Mouse (Mus musculus) hindbrain, embryonic 11.5 days (tissue): ENCODE results near the gene Prkd2. TPM values are rescaled to one million over a fixed set of nuclear protein-coding genes. Genes with fewer than 3 reads are reported as not detected.

ENCODE experiments used
- ATAC-seq: fragments of 200-750 bp; cut with Nextera tagmentation; 2 replicates; pipeline ENCODE4 v1.8.0; 2017; ENCODE audit warnings: mild to moderate bottlenecking, moderate TSS enrichment, moderate library complexity; ENCODE audit not compliant: low FRiP score
- DNase-seq: peaks from one replicate; pipeline ENCODE4 v3.0.0-alpha.2; 2015; ENCODE audit warnings: low spot score
- H3K27ac ChIP-seq: fragments of 300-500 bp; sonication (generic); 2 replicates; pipeline ENCODE4 v1.5.1; 2014; ENCODE audit warnings: mild to moderate bottlenecking, low read depth, low read length
- H3K27me3 ChIP-seq: fragments of 300-500 bp; sonication (generic); 2 replicates; pipeline ENCODE4 v1.6.1; 2014; ENCODE audit warnings: mild to moderate bottlenecking, low read length, moderate library complexity, mixed read lengths; ENCODE audit not compliant: control insufficient read depth, insufficient read depth
- H3K36me3 ChIP-seq: fragments of 300-500 bp; sonication (generic); 2 replicates; pipeline ENCODE4 v1.6.1; 2014; ENCODE audit warnings: mild to moderate bottlenecking, low read length, moderate library complexity, mixed read lengths; ENCODE audit not compliant: control insufficient read depth, insufficient read depth
- H3K4me1 ChIP-seq: fragments of 300-500 bp; sonication (generic); replicated peaks from 2 replicates; pipeline ENCODE4 v1.6.1; 2014; ENCODE audit warnings: low read length, mixed read lengths; ENCODE audit not compliant: control insufficient read depth, insufficient read depth
- H3K4me2 ChIP-seq: fragments of 300-500 bp; sonication (generic); replicated peaks from 2 replicates; pipeline ENCODE4 v1.6.1; 2014; ENCODE audit warnings: mild to moderate bottlenecking, low read depth, low read length
- H3K4me3 ChIP-seq: fragments of 300-500 bp; sonication (generic); 2 replicates; pipeline ENCODE4 v1.5.1; 2014; ENCODE audit warnings: low read depth, low read length
- H3K9ac ChIP-seq: fragments of 300-500 bp; sonication (generic); 2 replicates; pipeline ENCODE4 v1.6.1; 2014; ENCODE audit warnings: low read depth, low read length
- H3K9me3 ChIP-seq: fragments of 300-500 bp; sonication (generic); 2 replicates; pipeline ENCODE4 v1.6.1; 2016; ENCODE audit warnings: low read length; ENCODE audit not compliant: control insufficient read depth
- WGBS: fragments of 180-500 bp; shearing (Covaris S2); extraction: QIAGEN DNeasy Blood & Tissue Kit; methylation state at CpG from one replicate; pipeline ENCODE4 v1.1.7; 2014; 5-methylcytosine and 5-hydroxymethylcytosine counted together
- polyA plus RNA-seq: library from polyadenylated mRNA; unstranded; fragments of >200 nt; fragmentation: Nextera tagmentation; extraction: Ambion mirVana; gene quantifications from 2 replicates; pipeline ENCODE4 v1.2.1, GENCODE M21; 2014

The Prkd2 gene
- polyA plus RNA-seq, 1 experiment from 2014 or later: 8.8 TPM

DNA sequence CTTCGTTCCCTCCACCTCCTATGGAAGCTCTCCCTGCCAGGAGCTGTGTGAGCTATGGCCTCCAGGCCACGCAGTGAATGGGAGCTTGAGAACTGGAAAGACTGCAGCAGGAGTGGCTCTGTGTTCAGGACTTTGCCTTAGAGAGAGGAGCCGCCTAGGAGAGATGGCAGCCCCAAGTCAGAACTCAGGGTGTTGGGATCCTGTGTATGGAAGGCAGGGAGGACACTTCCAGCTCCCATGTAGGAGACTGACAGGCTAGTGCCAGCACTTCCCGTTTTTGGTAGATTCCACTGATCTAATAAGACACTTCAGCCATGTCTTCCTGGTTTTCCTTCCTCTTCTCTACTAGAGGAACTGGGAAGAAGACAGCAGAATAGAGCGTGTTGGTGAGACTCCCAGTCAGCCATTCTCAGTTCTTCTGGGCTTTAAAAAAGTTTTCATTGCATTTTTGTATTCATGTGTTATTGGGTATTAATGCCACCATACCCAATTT lies 22.4 kb upstream of the Prkd2 start:
- no peak overlapping the region for H3K4me3 ChIP-seq
- H3K9ac ChIP-seq: no peak overlapping the region
- no peak for DNase-seq
- no peak overlapping the region for H3K4me2 ChIP-seq
- peaks cover 19% of the 10 kb centered on the region for H3K4me1 ChIP-seq
- ATAC-seq: no peak
- H3K36me3 ChIP-seq: peaks cover 5% of the 10 kb centered on the region; the same call in 1 of the 2 replicates
- no peaks in the 10 kb centered on the region for H3K9me3 ChIP-seq
- 71% methylated on average over 5 of the region's 5 CpGs for WGBS
- no peak overlapping the region for H3K27ac ChIP-seq
- no peaks in the 10 kb centered on the region for H3K27me3 ChIP-seq

- ATAC-seq (no peak), DNase-seq (no peak)
- peaks cover 14% of the 10 kb centered on the region for H3K4me1 ChIP-seq
- H3K9me3 ChIP-seq: no peaks in the 10 kb centered on the region
- no peaks in the 10 kb centered on the region for H3K27me3 ChIP-seq
- no peak overlapping the region for H3K4me2 ChIP-seq
- H3K36me3 ChIP-seq: peaks cover 12% of the 10 kb centered on the region; the same call in 1 of the 2 replicates
- no peak overlapping the region for H3K4me3 ChIP-seq
- H3K27ac ChIP-seq: no peak overlapping the region
- WGBS: 17% methylated on average over 3 of the region's 3 CpGs
- H3K9ac ChIP-seq: no peak overlapping the region
Measured at GRCm38 (mm10) chr7:16821091-16821490, 21.6 kb upstream of the Prkd2 start.

DNA sequence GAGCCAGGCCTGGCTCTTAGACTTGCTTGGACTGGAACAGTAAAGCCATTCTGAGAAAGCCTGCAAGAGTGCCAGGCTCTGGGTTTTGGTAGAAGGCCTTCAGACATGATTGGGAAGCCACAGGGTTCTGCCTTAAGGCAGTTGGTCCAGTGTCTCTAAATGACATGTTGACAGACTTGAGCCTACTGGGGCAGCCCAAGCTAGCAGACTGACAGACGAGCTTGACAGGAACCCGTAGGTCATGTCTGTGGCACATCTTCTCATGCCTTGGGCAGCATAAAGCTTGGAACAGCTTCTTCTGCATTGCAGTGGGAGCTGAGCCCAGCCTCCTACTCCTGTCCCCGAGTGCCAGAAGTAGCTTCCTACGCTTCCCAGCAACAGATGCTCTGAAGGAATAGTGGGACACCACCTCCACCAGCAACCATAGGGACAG lies 21.0 kb upstream of the Prkd2 start:
- Histone ChIP-seq H3K27ac (no peak overlapping the region), H3K4me1 (peaks cover 14% of the 10 kb centered on the region), H3K9me3 (no peaks in the 10 kb centered on the region), H3K4me3 (no peak overlapping the region), H3K36me3 (peaks cover 13% of the 10 kb centered on the region; the same call in 1 of the 2 replicates), H3K4me2 (no peak overlapping the region), H3K9ac (no peak overlapping the region), H3K27me3 (no peaks in the 10 kb centered on the region)
- no peak for ATAC-seq
- no peak for DNase-seq
- WGBS: 77% methylated on average over 4 of the region's 4 CpGs

DNA sequence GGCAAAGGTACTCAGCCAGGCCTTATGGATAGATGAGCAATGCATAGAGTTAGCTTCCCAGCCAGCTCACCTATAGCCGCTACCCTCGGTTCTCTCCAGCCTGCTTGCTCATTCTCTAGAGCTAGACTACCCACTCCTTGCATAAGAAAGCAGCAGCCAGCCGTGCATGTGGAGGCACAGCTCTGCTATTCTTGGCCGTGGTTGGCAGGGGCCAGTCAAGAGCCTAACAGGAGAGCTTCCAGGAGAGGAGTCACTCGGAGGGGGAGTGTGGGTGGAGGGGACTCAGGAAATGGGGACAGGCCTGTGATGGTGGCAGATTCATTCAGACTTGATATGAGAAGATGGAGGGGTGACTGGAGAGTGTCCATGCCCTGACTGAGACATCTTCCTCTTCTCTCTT lies 19.0 kb upstream of the Prkd2 start:
- no peak overlapping the region for H3K9ac ChIP-seq
- no peak overlapping the region for H3K27ac ChIP-seq
- H3K4me3 ChIP-seq: no peak overlapping the region
- WGBS: 71% methylated on average over 5 of the region's 5 CpGs
- H3K9me3 ChIP-seq: no peaks in the 10 kb centered on the region
- no peaks in the 10 kb centered on the region for H3K27me3 ChIP-seq
- H3K36me3 ChIP-seq: peaks cover 13% of the 10 kb centered on the region; the same call in 1 of the 2 replicates
- no peak for ATAC-seq
- H3K4me2 ChIP-seq: no peak overlapping the region
- peaks cover 6% of the 10 kb centered on the region for H3K4me1 ChIP-seq
- no peak for DNase-seq

DNA sequence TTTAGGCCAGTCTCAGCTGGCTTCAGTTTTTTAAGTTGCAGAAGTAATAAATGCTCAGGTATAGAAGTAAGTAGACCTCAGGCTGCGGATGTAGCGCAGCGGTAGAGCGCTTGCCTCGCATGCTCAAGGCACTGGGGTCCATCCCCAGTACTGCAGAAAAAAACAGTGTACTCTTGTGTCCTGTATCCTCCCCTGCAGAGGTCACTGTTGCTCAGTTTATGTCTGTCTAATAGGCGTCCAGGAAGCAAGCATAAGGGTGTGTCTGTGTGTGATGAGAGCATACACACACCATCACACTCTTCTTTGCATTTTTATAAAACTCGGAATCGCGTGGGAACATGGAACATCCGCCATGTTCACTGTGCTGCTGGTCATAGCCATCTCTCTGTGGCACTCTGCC lies 16.9 kb upstream of the Prkd2 start:
- H3K36me3 ChIP-seq: peaks cover 28% of the 10 kb centered on the region; the same call in 1 of the 2 replicates
- H3K27me3 ChIP-seq: no peaks in the 10 kb centered on the region
- no peak overlapping the region for H3K9ac ChIP-seq
- DNase-seq (no peak), ATAC-seq (no peak)
- H3K9me3 ChIP-seq: no peaks in the 10 kb centered on the region
- H3K4me1 ChIP-seq: no peaks in the 10 kb centered on the region
- H3K27ac ChIP-seq: no peak overlapping the region
- no peak overlapping the region for H3K4me2 ChIP-seq
- WGBS: 85% methylated on average over 10 of the region's 10 CpGs
- H3K4me3 ChIP-seq: no peak overlapping the region

GRCm38 (mm10) chr7:16826571-16826970 lies 16.1 kb upstream of the Prkd2 start:
- DNase-seq: no peak
- no peak overlapping the region for H3K4me3 ChIP-seq
- H3K4me1 ChIP-seq: no peaks in the 10 kb centered on the region
- no peak overlapping the region for H3K4me2 ChIP-seq
- no peaks in the 10 kb centered on the region for H3K9me3 ChIP-seq
- peaks cover 30% of the 10 kb centered on the region; the same call in 1 of the 2 replicates for H3K36me3 ChIP-seq
- ATAC-seq: no peak
- no peaks in the 10 kb centered on the region for H3K27me3 ChIP-seq
- no peak overlapping the region for H3K27ac ChIP-seq
- H3K9ac ChIP-seq: no peak overlapping the region
- WGBS: 85% methylated on average over 5 of the region's 5 CpGs

- WGBS: 86% methylated on average over 4 of the region's 4 CpGs
- H3K9me3 ChIP-seq: no peaks in the 10 kb centered on the region
- DNase-seq (no peak), ATAC-seq (no peak)
- H3K27ac ChIP-seq: no peak overlapping the region
- H3K27me3 ChIP-seq: no peaks in the 10 kb centered on the region
- H3K36me3 ChIP-seq: peaks cover 32% of the 10 kb centered on the region; the same call in 1 of the 2 replicates
- no peak overlapping the region for H3K9ac ChIP-seq
- H3K4me1 ChIP-seq: no peaks in the 10 kb centered on the region
- no peak overlapping the region for H3K4me2 ChIP-seq
- no peak overlapping the region for H3K4me3 ChIP-seq
Measured at GRCm38 (mm10) chr7:16827274-16827673, 15.4 kb upstream of the Prkd2 start.

- no peaks in the 10 kb centered on the region for H3K9me3 ChIP-seq
- no peak overlapping the region for H3K27ac ChIP-seq
- 92% methylated on average over 9 of the region's 9 CpGs for WGBS
- peaks cover 40% of the 10 kb centered on the region for H3K36me3 ChIP-seq
- no peak for DNase-seq
- H3K4me2 ChIP-seq: no peak overlapping the region
- no peaks in the 10 kb centered on the region for H3K4me1 ChIP-seq
- H3K9ac ChIP-seq: no peak overlapping the region
- no peak overlapping the region for H3K4me3 ChIP-seq
- no peak for ATAC-seq
- no peaks in the 10 kb centered on the region for H3K27me3 ChIP-seq
Measured at GRCm38 (mm10) chr7:16830449-16830848, 12.3 kb upstream of the Prkd2 start.

DNA sequence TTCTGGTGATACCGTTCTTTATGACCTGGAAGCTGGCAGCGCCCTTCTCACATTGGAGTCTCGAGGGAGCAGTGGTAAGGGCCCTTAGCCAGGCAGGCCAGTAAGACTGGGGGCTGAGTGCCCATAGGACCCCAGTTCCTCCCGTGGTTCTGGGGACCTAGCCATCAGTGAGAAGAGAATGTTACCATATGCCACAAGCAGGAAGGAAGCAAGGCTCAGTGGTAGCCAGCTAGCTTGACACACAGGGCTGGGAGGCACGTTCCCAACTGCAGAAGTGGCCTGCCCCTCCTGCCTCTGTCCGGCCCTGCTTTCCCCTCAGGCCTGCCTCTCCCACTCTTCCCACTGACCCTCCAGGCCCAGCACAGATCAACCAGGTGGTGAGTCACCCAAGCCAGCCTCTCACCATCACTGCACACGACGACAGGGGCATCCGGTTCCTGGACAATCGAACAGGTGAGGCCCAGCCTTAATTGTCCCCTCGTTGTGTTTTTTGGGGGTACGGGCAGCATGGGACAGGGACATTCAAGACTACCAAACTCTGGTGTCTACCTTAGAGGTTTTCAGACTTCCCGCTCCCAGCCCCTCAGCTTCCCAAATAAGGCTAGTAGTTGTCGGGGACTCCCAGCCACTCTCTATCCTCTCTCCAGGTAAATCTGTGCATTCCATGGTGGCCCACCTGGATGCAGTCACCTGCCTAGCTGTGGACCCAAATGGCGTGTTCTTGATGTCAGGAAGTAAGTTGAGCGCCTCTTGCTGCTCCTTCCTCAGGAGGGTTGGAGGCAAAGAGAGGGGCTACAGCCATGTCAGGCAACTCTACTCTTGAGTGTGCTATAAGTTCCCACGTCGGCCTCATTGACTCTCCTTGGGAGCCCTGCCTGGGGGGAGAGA lies 4.5 kb upstream of the Prkd2 start:
- no peak overlapping the region for H3K9ac ChIP-seq
- H3K4me1 ChIP-seq: no peaks in the 10 kb centered on the region
- H3K27ac ChIP-seq: no peak overlapping the region
- no peaks in the 10 kb centered on the region for H3K9me3 ChIP-seq
- no peak overlapping the region for H3K4me3 ChIP-seq
- ATAC-seq (no peak), DNase-seq (no peak)
- H3K27me3 ChIP-seq: no peaks in the 10 kb centered on the region
- H3K36me3 ChIP-seq: peaks cover 19% of the 10 kb centered on the region
- H3K4me2 ChIP-seq: no peak overlapping the region
- 94% methylated on average over 18 of the region's 18 CpGs for WGBS
